Mouse (Mus musculus) spleen, postnatal 14 days (tissue): Measurements from ENCODE around the gene Cxcr2.
"Not testable (repeated sequence)": the region's sequence is repeated elsewhere in the genome, so short reads cannot be mapped to it uniquely, and the experiment has no call there.

ENCODE experiments used
- DNase-seq, 2 experiments: peaks; one replicate each; pipeline ENCODE4 v3.0.0; 2021 to 2022; ENCODE audit warnings: low spot score in 2 of 2

Cxcr2 gene

GRCm38 (mm10) chr1:74139415-74139814 lies 14.4 kb upstream of the Cxcr2 start:
- no peak for DNase-seq

DNA sequence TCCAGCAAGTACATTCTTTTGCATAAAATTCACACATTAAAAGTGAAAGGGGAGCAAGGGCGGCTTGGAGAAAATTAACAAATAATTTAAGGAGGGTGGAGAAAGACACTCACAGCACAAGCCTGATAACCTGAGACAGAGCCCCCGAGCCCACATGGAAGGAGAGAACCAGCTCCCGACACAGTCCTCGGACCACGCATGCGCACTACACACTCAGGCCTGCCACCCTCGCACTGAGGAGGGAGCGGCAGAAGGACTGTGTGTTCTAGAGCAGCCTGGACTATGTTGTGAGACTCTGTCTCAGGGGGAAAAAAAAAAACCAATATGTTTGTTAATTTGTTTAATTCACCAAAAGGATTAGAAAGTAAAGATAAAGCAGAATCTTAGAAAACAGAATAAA lies 12.0 kb upstream of the Cxcr2 start:
- DNase-seq, result no peak

DNA sequence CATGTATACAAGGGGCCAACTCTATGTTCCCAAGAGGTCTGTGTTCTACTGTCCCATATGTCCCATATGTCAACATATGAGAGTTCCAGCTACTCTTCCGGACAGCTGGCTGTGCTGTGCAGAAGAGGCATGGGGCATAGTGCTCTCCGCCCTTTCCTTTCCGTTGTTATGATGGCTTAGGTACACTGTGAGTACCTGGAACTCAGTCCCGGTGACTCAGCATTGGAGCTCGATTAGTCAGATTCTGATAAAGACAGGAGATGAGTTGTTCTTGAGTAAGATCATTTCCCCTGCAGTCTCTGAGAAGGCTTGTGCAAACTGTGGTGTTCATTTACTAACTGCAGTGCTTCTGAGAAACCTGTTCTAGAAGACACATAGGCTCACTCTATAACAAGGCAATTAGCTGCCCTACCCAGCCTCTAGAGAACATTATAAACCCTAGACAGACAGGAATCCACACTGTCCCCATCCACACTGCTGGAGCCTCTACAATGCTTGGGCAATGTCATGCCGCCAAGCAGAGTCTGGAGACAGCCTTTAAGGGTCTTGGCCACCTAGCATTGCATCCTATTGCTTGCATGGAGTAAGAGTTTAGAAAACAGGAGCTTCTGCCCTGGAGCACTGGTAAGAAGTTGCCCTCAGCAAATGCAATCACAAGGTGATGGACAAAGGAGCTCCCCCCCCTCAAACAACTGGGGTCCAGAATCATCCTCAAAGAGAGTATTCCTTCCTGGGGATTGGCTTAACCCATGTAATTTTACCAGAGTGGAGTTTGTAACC lies 4.5 kb upstream of the Cxcr2 start:
- DNase-seq, result no peak

DNA sequence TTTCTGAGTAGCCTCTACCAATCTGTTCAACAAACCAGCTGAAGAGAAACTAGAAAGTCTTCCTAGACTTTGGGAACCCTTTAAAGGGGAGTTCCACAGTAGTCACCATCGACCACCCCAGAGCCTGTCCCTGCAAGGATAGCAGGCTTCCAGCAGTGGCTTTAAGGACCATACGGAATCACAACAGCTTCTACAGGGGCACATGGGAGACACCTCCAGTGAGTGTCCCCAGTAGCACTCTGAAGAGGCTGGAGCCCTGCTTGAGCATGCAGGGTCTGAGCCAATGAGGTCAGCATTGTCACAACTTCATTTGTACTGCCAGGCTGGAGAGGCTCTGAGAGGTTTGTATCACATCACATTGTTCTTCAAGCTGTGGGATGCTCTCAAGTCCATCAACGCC lies 3.7 kb upstream of the Cxcr2 start:
- DNase-seq, result no peak

DNA sequence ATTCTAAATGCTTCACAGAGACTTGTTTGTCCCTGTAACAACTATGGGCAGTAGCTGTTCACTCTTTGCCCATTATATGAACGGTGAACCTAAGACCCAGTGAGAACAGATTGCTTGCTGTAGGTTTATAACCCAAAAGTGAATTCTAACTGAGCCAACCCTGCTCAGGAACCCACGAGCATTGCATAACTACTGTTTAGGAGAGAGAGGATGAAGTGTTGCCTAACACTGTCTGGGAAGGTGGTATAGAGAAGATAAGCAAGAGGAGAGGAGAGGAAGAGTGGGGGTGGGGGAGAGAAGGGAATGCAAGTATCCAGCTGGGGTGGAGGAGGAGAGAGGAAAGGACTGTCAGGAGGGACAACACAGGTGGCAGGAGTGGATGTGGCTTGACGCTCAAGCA lies 2.7 kb upstream of the Cxcr2 start:
- DNase-seq, result no peak

- DNase-seq, result no peak
Measured at GRCm38 (mm10) chr1:74155435-74156012, 1.7 kb downstream of the Cxcr2 start.

- no peak for DNase-seq
Measured at GRCm38 (mm10) chr1:74156381-74156910, 2.7 kb downstream of the Cxcr2 start.

GRCm38 (mm10) chr1:74159613-74160012 lies 5.8 kb downstream of the Cxcr2 start:
- not testable (repeated sequence) for DNase-seq

- no peak for DNase-seq
Measured at GRCm38 (mm10) chr1:74160036-74160435, 6.2 kb downstream of the Cxcr2 start.

DNA sequence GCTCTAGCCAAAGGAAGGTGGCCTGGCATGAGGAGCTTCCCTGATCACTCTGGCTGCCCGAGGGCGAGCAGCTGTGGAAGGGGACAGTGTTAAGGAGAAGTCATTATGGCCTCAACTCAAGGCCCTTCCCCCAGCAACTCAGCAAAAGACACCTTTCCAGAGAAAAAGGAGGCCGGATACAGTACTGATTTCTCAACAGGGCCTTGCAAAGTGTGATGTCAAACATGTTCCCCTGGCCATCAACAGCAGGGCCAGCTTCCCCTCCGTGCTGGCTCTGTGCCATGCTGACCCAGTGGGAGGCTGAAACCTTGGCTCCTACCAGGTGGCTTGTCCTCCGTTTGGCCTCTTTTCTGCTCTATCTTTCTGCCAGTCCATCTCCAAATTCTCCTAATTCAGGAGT lies 13.3 kb downstream of the Cxcr2 start:
- no peak for DNase-seq

DNA sequence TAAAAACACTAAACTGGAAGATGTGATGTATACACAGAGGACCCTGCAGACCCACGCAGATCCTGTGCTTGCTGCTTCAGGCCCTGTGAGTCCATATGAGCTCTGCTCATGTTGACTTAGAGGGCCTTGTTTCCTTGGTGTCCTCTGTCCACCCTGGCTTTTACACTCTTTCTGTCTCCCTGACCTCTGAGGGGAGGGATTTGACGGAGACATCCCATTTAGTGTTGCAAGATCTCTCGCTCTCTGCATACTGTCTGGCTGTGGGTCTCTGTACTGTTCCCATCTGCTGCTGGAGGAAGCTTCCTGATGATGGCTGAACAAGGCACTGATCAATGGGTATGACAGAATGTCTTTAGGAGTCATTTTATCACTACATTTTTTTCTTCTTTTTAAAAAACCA lies 15.9 kb downstream of the Cxcr2 start:
- DNase-seq, result no peak

DNA sequence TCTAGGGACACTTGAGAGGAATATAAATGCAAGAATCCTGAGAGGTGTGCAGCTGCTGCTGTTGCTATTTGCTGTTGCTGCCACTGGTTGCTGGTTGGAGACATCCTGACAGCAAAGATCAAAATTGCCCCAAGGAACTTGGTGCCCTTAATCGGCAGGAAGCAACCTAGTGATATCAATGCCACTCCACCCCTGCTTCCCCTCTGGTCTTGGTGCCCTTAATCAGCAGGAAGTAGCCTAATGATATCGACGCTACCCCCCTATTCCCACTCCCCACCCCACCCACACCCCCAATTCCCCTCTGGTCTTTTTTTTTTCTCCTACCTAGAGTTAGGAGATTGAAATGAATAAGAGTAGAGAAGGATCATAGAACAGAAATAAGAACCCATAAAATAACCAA lies 18.9 kb downstream of the Cxcr2 start:
- DNase-seq, result no peak

GRCm38 (mm10) chr1:74175731-74176130 lies 21.9 kb downstream of the Cxcr2 start:
- no peak for DNase-seq

DNA sequence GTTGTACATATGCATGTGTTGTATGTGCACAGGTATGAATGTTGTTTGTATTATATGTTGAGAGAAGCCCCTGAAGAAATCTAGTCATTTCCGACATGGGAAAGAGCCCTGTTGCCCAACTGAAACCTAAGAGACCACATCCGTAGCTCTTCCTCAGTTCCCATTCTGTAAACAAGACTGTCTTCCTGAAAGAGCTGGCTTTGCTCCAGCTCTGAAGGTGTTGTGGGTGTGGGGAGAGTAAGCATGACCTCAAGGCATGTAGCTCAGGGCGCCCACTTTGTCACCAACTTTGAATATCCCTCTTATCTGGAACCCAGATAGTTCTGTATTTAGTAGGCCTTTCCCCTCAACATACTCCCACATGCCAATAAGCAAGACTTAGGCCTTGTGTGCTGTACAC lies 24.8 kb downstream of the Cxcr2 start:
- DNase-seq, result no peak

DNA sequence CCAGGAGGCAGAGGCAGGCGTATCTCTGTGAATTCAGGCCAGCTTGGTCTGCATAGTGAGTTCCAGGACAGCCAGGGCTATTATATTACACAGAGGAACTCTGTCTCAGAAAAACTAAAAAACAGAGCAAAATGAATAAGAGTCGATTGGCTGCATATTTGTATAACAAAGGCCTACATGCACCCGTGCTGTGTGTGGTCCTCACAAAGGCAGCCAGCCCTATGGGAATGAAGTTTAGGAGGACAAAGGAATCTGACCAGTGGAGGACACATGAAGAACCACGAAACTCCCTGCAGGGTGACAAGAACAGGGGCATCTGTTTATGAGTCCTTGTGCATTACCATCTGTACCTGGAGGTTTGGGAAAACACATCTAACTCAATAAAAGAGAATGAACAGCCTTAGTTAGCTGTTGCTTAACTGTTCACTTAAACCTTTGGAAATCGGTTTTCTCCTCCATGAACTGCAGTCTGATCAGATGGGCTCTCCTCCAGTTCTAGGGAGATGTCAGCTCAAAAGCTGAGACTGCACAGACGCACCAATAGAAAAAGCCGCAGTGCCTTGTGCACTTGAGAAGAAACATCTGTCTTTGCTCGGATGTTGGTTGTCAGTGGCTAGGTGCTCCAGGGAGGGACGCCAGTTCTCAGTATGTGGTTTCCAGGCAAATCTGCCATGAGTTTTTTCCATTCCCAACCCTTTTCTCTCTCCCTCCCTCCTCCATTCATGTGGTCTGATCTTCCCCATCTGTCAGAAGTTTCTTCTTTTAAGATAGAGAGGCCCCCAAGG lies 26.0 kb downstream of the Cxcr2 start:
- no peak for DNase-seq

DNA sequence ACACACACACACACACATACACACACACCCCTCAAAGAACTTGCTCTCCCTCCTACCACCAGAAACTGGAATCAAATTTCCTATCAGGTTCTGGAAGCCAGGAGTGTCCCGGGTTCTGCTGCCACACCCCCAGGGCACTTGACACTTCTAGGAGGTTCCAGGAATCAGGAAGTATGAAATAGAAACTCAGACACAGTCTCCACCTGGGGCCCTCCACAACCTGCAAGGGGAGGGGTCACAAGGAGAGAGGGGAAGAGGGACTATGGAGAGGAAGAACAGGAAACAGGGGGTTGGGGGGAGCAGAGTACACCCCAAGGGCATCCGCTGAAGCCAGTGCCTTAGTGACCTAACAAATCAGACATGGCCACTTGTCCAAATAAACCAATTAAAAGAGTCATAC lies 27.7 kb downstream of the Cxcr2 start:
- DNase-seq, result no peak

- no peak for DNase-seq
Measured at GRCm38 (mm10) chr1:74183006-74183405, 29.2 kb downstream of the Cxcr2 start.

GRCm38 (mm10) chr1:74190471-74190870 lies 36.7 kb downstream of the Cxcr2 start:
- DNase-seq, result no peak

GRCm38 (mm10) chr1:74192711-74193110 lies 38.9 kb downstream of the Cxcr2 start:
- no peak for DNase-seq

DNA sequence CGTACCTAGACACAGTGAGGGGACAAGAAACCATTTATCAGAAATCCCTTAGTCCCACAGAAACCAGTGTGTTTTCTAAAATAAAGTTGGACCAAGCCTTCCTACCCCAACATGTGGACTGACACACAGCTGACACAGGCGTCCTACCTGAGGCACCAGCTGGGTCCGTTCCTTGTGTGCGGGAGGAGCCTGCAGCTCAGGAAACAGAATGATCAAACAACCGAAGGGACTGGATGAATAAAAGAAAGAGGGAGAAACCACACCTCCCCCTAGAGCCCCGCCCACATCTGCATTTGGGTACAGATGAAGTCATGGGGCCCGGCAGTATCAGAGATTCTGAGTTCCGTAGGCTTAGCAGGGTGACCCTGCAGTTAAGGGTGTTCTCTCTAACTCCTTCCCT lies 40.7 kb downstream of the Cxcr2 start, which contains the start of gene Cxcr1:
Gene Cxcr1, minus strand, starts transcription at position 187 of the 400 bp plus-strand sequence.
- DNase-seq, result no peak

- DNase-seq, result peak in 1 of 2 experiments; percentile 7
Measured at GRCm38 (mm10) chr1:74195961-74196360, 42.2 kb downstream of the Cxcr2 start.

DNA sequence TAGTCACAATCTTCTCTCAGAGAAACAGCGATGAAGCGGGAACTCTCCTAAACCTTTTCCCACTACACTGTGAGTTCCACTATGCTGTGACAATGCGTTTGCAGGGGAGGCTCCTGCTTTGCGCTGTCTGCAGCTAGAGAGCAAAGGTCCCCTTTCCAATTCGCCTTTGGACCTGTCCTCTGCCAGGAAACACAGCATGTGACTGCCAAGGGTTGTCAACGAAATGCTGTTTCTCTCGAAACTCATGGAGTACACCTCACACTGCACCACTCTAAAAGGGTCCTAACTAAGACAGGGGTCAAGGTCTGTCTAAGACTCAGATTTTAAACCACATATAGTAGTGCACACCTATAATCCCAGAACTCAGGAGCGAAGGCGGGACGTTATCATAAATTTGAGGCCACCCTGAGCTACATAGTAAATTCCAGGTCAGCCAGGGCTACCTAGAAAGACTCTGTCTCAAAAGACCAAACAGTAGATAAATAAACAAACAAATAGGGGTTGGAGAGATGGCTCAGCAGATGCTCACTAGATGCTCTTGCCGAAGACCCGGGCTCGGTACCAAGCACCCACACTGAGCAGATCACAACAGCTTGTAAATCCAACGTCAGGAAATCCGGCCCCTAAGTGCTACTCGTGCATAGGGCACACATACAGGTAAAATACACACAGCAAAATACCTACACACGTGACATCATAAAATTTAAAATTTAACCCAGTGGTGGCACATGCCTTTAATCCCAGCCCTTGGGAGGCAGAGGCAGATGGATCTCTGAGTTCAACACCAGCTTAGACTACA lies 43.0 kb downstream of the Cxcr2 start:
- DNase-seq, result no peak
